Mouse (Mus musculus) brain, adult 2 months (tissue): ENCODE results near the gene Btnl4.

Experiments
- DNase-seq: peaks from one replicate; pipeline ENCODE4 v3.0.0; 2011; ENCODE audit warnings: low read depth, low spot score

The Btnl4 gene

DNA sequence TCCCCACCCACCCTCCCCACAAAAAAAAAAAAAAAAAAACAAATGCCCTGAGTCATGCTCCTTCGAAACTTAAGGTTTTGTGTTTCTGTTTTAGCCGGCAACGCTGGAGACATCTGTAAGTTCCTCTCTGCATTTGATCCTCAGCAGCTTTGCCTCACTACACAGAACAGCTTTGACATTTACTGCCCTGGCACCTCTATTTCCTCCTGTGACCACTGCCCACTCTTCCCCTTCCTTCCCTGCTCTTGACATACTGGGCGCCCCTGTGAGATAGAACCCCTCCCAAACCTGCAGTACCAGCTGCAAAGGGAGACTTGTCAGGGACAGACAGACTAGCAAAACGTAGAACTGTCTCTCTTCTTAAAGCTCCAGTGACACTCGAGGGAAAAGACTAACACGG, 39.5 kb downstream of the Btnl4 start:
- peak; percentile 35 for DNase-seq

DNA sequence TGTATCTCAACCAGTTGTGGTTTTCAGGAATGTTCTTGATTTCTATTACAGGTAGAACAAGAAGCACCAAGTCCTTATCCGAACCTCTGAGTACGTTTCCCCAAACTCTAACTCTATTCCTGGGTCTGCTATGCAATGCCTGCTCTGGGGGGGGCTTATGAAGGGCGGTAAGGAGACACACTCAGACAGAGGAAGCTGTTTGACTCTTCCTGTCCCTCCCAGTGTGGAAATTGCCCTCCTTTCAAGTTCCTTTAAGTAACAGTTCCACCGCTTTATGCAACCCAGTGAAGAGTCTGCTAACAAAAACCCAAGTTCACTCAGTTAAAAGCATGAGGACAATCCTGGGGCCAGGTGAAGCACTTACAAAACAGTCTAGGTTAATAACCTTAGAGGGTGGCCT, 40.0 kb downstream of the Btnl4 start:
- DNase-seq, result peak; percentile 26

DNA sequence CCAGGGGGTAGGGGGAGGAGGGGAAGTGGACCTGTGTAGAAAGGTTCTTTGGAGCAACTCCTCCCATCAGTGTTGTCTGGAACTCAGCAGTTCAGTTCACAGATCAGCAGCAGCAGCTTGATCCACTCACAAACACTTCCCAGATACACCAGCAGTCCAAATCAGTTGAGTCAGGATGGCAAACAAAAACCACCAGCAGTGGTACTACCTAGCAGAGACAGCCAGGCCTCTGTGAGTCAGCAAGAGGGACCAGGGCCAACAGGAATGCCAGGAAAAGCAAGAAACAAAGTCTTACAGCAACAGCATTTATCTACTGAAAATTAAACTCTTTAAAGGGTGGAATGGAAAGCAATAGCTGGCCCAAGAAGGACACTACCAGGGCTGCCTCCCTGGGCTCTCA, 49.5 kb downstream of the Btnl4 start:
- DNase-seq, result peak; percentile 65

DNA sequence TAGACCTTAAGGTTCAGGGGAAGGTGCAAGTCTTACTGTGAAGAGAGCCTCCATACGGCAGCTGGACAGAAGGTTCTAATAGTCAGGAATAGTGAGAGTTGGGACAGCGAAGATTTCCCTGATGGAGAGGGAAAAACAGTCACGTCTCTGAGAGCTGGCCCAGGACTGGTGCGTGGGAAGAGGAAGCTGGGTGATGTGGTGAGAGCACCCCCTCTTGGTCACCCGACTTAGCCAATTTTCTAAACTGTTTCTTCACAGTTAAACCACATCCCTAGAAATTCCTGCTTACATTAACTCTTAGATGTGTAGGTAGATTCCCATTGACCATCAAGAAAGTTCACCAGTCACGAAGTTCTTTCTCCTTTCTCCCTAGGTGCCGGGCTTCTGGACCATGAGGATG, 57.1 kb downstream of the Btnl4 start:
- DNase-seq, result no peak
